Mouse (Mus musculus) heart, embryonic 15.5 days (tissue): ENCODE measurements around the gene Lrrc15. TPM values are rescaled to one million over a fixed set of nuclear protein-coding genes. Genes with fewer than 3 reads are reported as not detected.

Source experiments
- ATAC-seq: fragments of 200-750 bp; cut with Nextera tagmentation; replicated peaks from 2 replicates; pipeline ENCODE4 v1.8.0; 2017; ENCODE audit warnings: low read depth, moderate TSS enrichment; ENCODE audit not compliant: insufficient number of reproducible peaks, insufficient read depth, low FRiP score
- H3K27ac ChIP-seq: fragments of 300-500 bp; sonication (generic); 2 replicates; pipeline ENCODE4 v1.5.1; 2015; ENCODE audit warnings: mild to moderate bottlenecking, inconsistent platforms
- H3K27me3 ChIP-seq: fragments of 300-500 bp; sonication (generic); 2 replicates; pipeline ENCODE4 v1.6.1; 2015; ENCODE audit warnings: inconsistent platforms
- H3K36me3 ChIP-seq: fragments of 300-500 bp; sonication (generic); 2 replicates; pipeline ENCODE4 v1.6.1; 2015; ENCODE audit warnings: mild to moderate bottlenecking, inconsistent platforms
- H3K4me1 ChIP-seq: fragments of 300-500 bp; sonication (generic); replicated peaks from 2 replicates; pipeline ENCODE4 v1.6.1; 2015; ENCODE audit warnings: inconsistent platforms
- H3K4me2 ChIP-seq: fragments of 300-500 bp; sonication (generic); 2 replicates; pipeline ENCODE4 v1.6.1; 2015; ENCODE audit warnings: inconsistent platforms, mild to moderate bottlenecking, moderate library complexity
- H3K4me3 ChIP-seq: fragments of 300-500 bp; sonication (generic); 2 replicates; pipeline ENCODE4 v1.5.1; 2015; ENCODE audit warnings: mild to moderate bottlenecking, inconsistent platforms
- H3K9ac ChIP-seq: fragments of 300-500 bp; sonication (generic); 2 replicates; pipeline ENCODE4 v1.6.1; 2015; ENCODE audit warnings: mild to moderate bottlenecking, inconsistent platforms
- H3K9me3 ChIP-seq: fragments of 300-500 bp; sonication (generic); replicated peaks from 2 replicates; pipeline ENCODE4 v1.6.1; 2016; ENCODE audit warnings: inconsistent platforms
- WGBS: fragments of 180-500 bp; shearing (Covaris S2); methylation state at CpG from one replicate; pipeline ENCODE4 v1.1.7; 2015; ENCODE audit warnings: mixed read lengths; 5-methylcytosine and 5-hydroxymethylcytosine counted together
- polyA plus RNA-seq: library from polyadenylated mRNA; unstranded; fragments of >200 nt; fragmentation: Nextera tagmentation; extraction: Ambion mirVana; gene quantifications from 2 replicates; pipeline ENCODE4 v1.2.1, GENCODE M21; 2015

Gene Lrrc15
- polyA plus RNA-seq, result 0.26 and 0.28 TPM in 2 replicates

GRCm38 (mm10) chr16:30282844-30283495 is at the start of gene Lrrc15:
Gene Lrrc15 (minus strand): TSS chr16:30283256.
- H3K9ac ChIP-seq, result no peak within 1 kb of the TSS
- peak within 1 kb of the TSS; percentile 62 for H3K4me2 ChIP-seq
- WGBS, result 9% methylated on average over 34 of the region's 34 CpGs
- H3K27ac ChIP-seq, result no peak within 1 kb of the TSS
- H3K4me1 ChIP-seq, result peaks cover 18% of the 10 kb centered on the region
- H3K36me3 ChIP-seq, result no peaks in the 10 kb centered on the region
- no peak for ATAC-seq
- H3K27me3 ChIP-seq, result peaks cover 54% of the 10 kb centered on the region
- no peaks in the 10 kb centered on the region for H3K9me3 ChIP-seq
- peak within 1 kb of the TSS; percentile 39 for H3K4me3 ChIP-seq

GRCm38 (mm10) chr16:30314236-30314635 is 31.2 kb upstream of the Lrrc15 start:
- H3K4me3 ChIP-seq, result no peak overlapping the region
- H3K4me2 ChIP-seq, result no peak overlapping the region
- H3K4me1 ChIP-seq, result peaks cover 8% of the 10 kb centered on the region
- H3K36me3 ChIP-seq, result no peaks in the 10 kb centered on the region; the same call in 1 of the 2 replicates
- peaks cover 28% of the 10 kb centered on the region for H3K27me3 ChIP-seq
- H3K27ac ChIP-seq, result no peak overlapping the region
- no peak for ATAC-seq
- no peak overlapping the region for H3K9ac ChIP-seq
- no peaks in the 10 kb centered on the region for H3K9me3 ChIP-seq

DNA sequence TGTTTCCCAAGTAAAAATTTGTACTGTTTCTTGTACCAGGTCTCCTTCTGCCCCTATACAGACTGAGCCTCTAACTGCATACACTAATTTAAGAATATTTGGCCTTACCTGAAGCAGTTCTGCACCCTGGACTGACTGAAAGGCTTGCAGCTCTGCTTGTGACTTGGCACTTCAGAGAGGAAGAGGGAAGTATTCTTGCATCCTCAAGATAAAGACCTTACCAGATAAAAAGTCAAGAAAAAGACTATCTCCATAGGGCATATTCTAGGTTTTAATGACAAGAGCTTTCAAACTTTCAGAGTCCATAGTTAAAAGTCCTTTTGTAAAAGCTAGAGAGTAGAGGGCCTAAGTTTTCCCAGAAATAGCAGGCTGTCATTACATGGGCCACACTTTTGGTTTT is 27.6 kb upstream of the Lrrc15 start, which contains the start of gene Gp5:
TSS of gene Gp5 (minus strand) at position 133 of the 400 bp plus-strand sequence.
- Histone ChIP-seq H3K4me1 (peaks cover 22% of the 10 kb centered on the region), H3K4me3 (peak within 1 kb of the TSS; percentile 60), H3K36me3 (no peaks in the 10 kb centered on the region; the same call in 1 of the 2 replicates), H3K9me3 (no peaks in the 10 kb centered on the region), H3K27me3 (peaks cover 61% of the 10 kb centered on the region), H3K9ac (no peak within 1 kb of the TSS), H3K27ac (no peak within 1 kb of the TSS), H3K4me2 (peak within 1 kb of the TSS; percentile 99)
- no peak for ATAC-seq

GRCm38 (mm10) chr16:30310171-30310515 is 27.1 kb upstream of the Lrrc15 start:
- ATAC-seq, result no peak
- Histone ChIP-seq H3K4me2 (peak overlapping the region; percentile 99; the same call in 1 of the 2 replicates), H3K27me3 (peaks cover 65% of the 10 kb centered on the region), H3K9me3 (no peaks in the 10 kb centered on the region), H3K36me3 (no peaks in the 10 kb centered on the region), H3K9ac (no peak overlapping the region), H3K4me3 (no peak overlapping the region), H3K4me1 (peaks cover 22% of the 10 kb centered on the region), H3K27ac (no peak overlapping the region)
- 59% methylated on average over 8 of the region's 8 CpGs for WGBS

DNA sequence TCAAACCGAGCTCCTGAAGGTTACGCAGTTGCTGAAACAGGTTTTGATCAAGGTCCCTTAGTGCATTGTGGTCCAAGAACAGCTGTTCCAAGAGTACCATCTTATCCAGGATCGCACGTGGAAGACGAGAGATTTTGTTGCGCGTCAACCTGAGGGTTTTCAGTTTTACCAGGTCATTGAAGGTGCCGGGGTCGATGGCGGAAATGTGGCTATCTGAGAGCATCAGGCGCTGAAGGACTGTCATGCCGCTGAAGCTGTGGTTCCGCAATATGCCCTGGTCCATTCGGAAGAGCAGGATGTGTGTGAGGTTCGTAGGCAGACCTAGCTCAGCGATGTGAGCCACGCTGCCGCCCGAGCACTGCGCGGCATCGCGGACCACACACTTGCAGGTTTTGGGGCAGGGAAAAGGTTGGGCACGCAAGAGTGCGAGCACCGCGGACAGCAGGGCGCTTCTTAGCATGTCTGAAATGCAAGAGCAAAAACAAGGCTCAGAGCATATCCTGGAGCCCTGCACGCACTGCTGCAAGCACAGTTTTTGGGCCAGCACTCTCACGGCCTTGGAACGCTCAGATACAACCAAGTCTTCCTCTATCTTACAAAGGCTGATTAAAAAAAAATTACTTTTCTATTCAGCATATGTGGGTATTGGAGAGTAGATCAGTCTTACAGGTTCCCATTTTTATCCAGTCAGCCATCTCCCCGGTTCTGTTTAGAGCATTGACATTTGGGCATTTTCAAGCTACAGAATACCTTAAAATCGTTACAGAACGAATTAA is 26.5 kb upstream of the Lrrc15 start:
- Histone ChIP-seq H3K9me3 (no peaks in the 10 kb centered on the region), H3K9ac (no peak overlapping the region), H3K27ac (no peak overlapping the region), H3K4me3 (peak overlapping the region; percentile 60), H3K27me3 (peaks cover 65% of the 10 kb centered on the region), H3K4me2 (peak overlapping the region; percentile 99), H3K36me3 (no peaks in the 10 kb centered on the region), H3K4me1 (peaks cover 22% of the 10 kb centered on the region)
- 6% methylated on average over 34 of the region's 34 CpGs for WGBS
- no peak for ATAC-seq

- Histone ChIP-seq H3K9me3 (no peaks in the 10 kb centered on the region), H3K27ac (no peak overlapping the region), H3K4me3 (peak overlapping the region; percentile 60), H3K36me3 (no peaks in the 10 kb centered on the region), H3K4me2 (peak overlapping the region; percentile 99), H3K4me1 (peaks cover 22% of the 10 kb centered on the region), H3K27me3 (peaks cover 73% of the 10 kb centered on the region), H3K9ac (peak overlapping the region; percentile 49)
- ATAC-seq, result peak; percentile 58; the same call in 1 of the 2 replicates
- WGBS, result under 1% methylated on average over 72 of the region's 72 CpGs
Observed at GRCm38 (mm10) chr16:30308616-30309394, 25.7 kb upstream of the Lrrc15 start.

DNA sequence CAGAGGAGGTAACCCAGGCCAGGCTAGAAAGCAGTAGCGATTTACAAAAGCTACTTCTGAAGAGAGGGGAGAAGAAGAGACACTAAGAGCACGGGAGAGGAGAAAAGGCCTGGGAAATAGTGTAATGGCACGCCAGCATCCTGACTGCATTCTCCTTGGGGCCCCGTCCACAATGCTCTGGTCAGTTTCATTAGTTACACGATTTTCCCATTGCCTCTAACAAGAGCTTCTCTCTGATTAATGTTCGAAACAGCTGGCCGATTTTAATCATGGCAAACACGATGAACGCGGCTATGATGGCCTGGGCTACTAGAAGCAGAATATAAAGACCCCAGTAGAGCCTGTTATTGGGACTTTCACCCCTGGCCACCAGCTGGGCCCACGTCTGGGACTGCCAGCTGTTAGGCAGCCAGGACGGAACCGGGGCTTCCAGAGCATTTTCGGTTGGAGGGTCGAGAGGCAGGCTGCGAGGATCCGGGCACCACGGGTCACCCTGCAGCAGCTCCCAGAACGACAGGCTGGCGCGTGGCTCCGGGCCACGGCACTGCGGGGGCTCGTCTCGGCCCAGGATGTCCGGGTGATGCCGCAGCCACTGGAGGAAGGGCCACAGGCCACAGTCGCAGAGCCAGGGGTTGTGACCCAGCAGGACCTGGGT is 25.0 kb upstream of the Lrrc15 start:
- H3K9me3 ChIP-seq, result no peaks in the 10 kb centered on the region
- peak overlapping the region; percentile 60 for H3K4me3 ChIP-seq
- H3K36me3 ChIP-seq, result no peaks in the 10 kb centered on the region
- H3K27ac ChIP-seq, result no peak overlapping the region
- peaks cover 22% of the 10 kb centered on the region for H3K4me1 ChIP-seq
- peaks cover 77% of the 10 kb centered on the region for H3K27me3 ChIP-seq
- H3K9ac ChIP-seq, result peak overlapping the region; percentile 49
- peak overlapping the region; percentile 99 for H3K4me2 ChIP-seq
- 17% methylated on average over 29 of the region's 29 CpGs for WGBS
- ATAC-seq, result peak; percentile 10; the same call in 1 of the 2 replicates

- no peak overlapping the region for H3K4me2 ChIP-seq
- no peak overlapping the region for H3K4me3 ChIP-seq
- no peaks in the 10 kb centered on the region for H3K36me3 ChIP-seq
- H3K27ac ChIP-seq, result no peak overlapping the region
- no peaks in the 10 kb centered on the region for H3K9me3 ChIP-seq
- no peak overlapping the region for H3K9ac ChIP-seq
- 49% methylated on average over 12 of the region's 12 CpGs for WGBS
- peaks cover 22% of the 10 kb centered on the region for H3K4me1 ChIP-seq
- no peak for ATAC-seq
- peaks cover 77% of the 10 kb centered on the region for H3K27me3 ChIP-seq
Observed at GRCm38 (mm10) chr16:30307306-30307705, 24.2 kb upstream of the Lrrc15 start.

GRCm38 (mm10) chr16:30306102-30306501 is 23.0 kb upstream of the Lrrc15 start:
- WGBS, result 76% methylated on average over 4 of the region's 4 CpGs
- Histone ChIP-seq H3K4me1 (peaks cover 22% of the 10 kb centered on the region), H3K4me3 (no peak overlapping the region), H3K4me2 (no peak overlapping the region), H3K36me3 (no peaks in the 10 kb centered on the region), H3K27ac (no peak overlapping the region), H3K9me3 (no peaks in the 10 kb centered on the region), H3K9ac (no peak overlapping the region), H3K27me3 (peaks cover 78% of the 10 kb centered on the region)
- ATAC-seq, result no peak

DNA sequence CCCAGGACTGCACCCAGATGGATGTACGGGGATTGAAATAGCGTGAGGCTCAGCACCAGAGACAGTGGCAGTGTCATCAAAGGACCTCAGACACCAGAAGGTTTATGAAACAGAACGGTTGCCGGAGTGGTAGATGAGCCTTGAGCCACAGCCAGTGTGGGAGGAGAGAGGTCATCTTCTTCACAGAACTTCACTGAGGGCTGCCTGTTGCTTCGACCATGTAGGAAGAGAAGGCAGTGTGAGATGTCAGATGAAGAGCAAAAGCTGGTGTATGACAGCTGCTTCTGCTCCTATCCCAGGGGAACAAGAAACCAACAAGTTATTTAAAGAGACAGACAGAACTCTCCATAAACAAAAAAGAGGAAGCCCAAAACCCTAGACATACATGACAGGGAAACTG is 21.2 kb upstream of the Lrrc15 start:
- Histone ChIP-seq H3K36me3 (no peaks in the 10 kb centered on the region), H3K4me3 (no peak overlapping the region), H3K4me1 (peaks cover 14% of the 10 kb centered on the region), H3K27ac (no peak overlapping the region), H3K4me2 (no peak overlapping the region), H3K9ac (no peak overlapping the region), H3K9me3 (no peaks in the 10 kb centered on the region), H3K27me3 (peaks cover 70% of the 10 kb centered on the region)
- ATAC-seq, result no peak
- 61% methylated on average over 5 of the region's 5 CpGs for WGBS

GRCm38 (mm10) chr16:30303411-30303810 is 20.4 kb upstream of the Lrrc15 start:
- Histone ChIP-seq H3K9ac (no peak overlapping the region), H3K4me2 (no peak overlapping the region), H3K9me3 (no peaks in the 10 kb centered on the region), H3K36me3 (no peaks in the 10 kb centered on the region), H3K4me3 (no peak overlapping the region), H3K27me3 (peaks cover 62% of the 10 kb centered on the region), H3K4me1 (peaks cover 6% of the 10 kb centered on the region), H3K27ac (no peak overlapping the region)
- no peak for ATAC-seq
- WGBS, result 71% methylated on average over 2 of the region's 2 CpGs
